Mouse (Mus musculus) CH12.LX (cell line): ENCODE measurements around the gene Dido1.

ENCODE experiments used
- HCFC1 ChIP-seq: IDR thresholded peaks from 2 replicates; pipeline ENCODE4 v1.6.1; 2012; ENCODE audit warnings: low read depth, mild to moderate bottlenecking, inconsistent platforms, low read length, improper control_type of control experiment
- RCOR1 ChIP-seq: conservative IDR thresholded peaks from 2 replicates; pipeline ENCODE4 v1.6.1; 2012; ENCODE audit warnings: low read depth, mild to moderate bottlenecking, inconsistent platforms, low read length, improper control_type of control experiment

DNA sequence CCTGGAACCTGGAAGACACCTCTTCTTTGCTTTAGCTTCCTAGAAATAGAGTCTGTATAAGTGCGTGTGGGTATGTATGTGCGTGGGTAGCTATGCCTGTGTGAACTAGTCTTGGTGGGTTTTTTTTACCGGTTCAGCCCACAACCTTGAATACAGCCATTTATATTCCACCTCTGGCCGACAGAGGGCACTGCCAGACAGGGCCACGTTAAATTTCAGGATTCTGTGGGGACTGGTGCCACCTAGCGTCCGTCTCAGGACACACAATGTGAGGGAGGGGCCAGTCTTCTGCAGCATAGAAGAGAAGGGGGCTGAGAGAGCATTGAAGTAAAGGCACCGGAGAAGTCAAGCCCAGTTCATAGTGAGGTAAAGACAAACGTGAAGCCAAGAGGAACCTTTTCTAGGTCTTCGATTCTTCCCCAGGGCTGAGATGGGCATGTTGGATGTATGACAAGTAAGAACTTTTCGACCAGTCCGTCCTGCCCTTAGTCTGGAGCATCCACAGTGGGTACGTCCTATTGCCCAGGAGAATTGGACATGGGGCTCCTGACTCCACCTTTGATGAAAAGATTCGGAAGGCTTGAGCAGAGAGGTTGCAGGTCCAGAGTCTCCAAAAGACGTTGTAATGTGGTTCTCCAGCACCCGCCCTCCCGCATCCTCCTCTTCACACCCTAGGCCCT, 35.6 kb upstream of the Dido1 start:
- no peak for TF ChIP-seq RCOR1
- TF ChIP-seq HCFC1, result no peak
